Mouse (Mus musculus) c-Kit-positive CD71-negative TER-119-negative erythroid progenitor cells, embryonic 14.5 days (primary cell): ENCODE data around the gene Cyp4a14.
"Not testable (repeated sequence)": the region's sequence is repeated elsewhere in the genome, so short reads cannot be mapped to it uniquely, and the experiment has no call there.

Source experiments
- DNase-seq: peaks from one replicate; pipeline ENCODE4 v3.0.0-alpha.2; 2013; ENCODE audit warnings: low read depth

Gene Cyp4a14

GRCm38 (mm10) chr4:115496001-115496400 lies at the start of gene Cyp4a14:
Cyp4a14 (minus strand) TSS chr4:115496142.
- no peak for DNase-seq

- no peak for DNase-seq
Measured at GRCm38 (mm10) chr4:115545101-115545500, 49.2 kb upstream of the Cyp4a14 start.

GRCm38 (mm10) chr4:115521766-115522165 lies 25.8 kb upstream of the Cyp4a14 start:
- DNase-seq: no peak

- DNase-seq: no peak
Measured at GRCm38 (mm10) chr4:115519444-115519843, 23.5 kb upstream of the Cyp4a14 start.

DNA sequence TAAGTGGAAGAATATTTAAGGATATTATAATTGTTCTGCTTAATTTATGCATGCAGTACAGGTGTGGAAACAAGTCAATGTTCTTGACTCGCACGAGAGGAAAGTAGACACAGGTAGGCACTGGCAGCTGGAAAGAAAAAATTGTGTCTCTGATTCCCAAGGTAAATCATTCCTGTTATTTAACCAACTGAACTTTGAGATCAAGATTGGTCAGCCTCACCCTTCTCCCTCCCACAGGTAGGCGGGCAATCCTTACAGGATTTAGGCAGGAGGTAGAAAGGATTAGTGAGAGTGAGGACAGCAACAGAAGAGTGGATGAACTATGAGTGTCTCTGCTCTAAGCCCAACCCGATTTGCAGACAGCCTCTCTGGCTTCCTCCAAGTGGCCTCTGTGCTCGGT lies 22.1 kb upstream of the Cyp4a14 start, which contains the start of gene Cyp4a10:
TSS of gene Cyp4a10 (plus strand) at position 265 of the 400 bp plus-strand sequence.
- DNase-seq: not testable (repeated sequence)

DNA sequence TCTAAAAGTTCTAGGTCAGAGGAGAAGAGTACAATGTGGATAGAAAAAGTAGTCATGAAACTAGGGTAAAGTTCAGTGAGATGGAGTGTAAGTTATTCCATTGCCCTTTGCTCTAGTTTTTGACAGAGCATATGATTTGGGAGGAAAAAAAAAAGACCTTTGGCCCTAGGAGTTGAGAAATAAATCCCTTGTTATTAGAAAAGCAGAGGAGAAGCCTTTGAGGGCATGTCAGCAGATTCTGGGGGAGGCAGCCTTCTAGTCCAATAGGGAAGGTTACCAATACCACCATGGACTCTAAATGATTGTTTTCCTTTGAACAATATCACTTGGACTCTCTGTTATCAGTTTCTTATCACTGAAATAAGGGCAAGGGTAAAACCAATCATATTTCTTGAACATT lies 18.0 kb upstream of the Cyp4a14 start:
- not testable (repeated sequence) for DNase-seq

- DNase-seq: no peak
Measured at GRCm38 (mm10) chr4:115497466-115497865, 1.5 kb upstream of the Cyp4a14 start.

DNA sequence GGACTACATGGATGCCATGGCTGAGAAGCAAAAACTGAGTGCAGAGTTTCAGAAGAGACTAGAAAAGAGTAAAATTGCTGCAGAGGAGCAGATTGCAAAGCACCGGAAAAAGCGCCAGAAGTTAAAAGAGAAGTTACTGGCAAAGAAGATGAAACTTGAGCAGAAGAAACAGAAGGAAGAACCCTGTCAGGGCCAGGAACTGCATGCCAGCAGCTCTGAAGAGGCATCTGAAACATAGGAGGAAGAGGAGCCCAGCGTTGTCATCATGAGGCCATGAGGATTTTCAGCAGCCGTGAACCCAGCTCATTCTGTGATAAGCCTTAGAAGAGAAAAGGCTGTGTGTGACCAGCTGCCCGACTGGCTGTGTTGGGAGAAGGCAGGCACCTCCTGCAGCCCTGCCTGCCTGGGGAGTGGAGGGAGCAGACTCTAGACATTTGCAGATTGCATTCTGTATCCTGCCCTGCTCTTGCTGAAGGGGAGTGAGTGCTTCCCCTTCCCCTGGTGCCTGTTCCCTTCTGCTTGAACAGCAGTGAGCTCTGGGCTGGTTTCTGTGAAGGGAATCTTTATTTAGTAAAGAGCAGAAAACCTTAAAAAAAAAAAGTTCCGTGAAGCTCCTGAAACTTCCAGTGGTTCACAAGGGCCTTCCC lies 14.8 kb downstream of the Cyp4a14 start:
- DNase-seq: no peak

GRCm38 (mm10) chr4:115476051-115476450 lies 19.9 kb downstream of the Cyp4a14 start:
- DNase-seq: not testable (repeated sequence)

DNA sequence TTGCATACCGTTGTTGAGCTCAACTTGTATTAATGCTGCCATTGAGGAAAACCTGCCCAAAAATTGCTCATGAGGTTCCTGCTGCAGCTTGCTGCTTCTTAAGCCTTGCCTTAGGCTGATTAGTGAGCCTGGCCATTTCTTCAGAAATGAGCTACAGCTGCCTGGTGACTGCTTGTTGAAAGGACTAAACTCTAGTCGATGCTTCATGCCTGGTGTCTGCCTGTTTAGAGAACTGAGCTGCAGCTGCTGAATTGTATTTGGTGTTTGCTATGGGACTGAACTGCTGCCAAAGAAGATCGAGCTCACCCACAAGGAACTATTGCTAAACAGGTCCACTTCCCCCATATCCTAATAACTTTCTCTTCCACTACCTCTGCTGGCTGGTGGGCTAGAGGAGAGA lies 22.4 kb downstream of the Cyp4a14 start:
- DNase-seq: not testable (repeated sequence)

DNA sequence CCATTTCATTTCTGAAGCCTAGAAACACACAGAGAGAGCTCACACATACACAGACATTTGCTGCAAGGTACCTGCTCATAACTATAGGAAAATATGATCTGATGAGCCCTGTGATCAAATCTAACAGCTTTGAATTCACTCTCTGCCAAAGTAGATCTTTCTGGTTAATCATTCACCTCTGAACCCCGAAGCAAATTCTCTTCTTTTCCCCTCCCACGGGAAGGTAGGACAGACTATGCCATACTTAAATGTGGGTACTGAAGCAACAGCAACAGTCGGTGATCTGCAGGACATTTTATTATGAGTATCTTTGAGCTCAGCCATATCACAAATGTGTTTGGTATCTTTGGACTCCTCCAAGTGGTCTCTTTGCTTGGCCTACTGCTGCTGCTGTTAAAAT lies 43.6 kb downstream of the Cyp4a14 start, which contains the start of gene Cyp4a30b:
TSS of gene Cyp4a30b (plus strand) at position 301 of the 400 bp plus-strand sequence.
- DNase-seq: no peak

DNA sequence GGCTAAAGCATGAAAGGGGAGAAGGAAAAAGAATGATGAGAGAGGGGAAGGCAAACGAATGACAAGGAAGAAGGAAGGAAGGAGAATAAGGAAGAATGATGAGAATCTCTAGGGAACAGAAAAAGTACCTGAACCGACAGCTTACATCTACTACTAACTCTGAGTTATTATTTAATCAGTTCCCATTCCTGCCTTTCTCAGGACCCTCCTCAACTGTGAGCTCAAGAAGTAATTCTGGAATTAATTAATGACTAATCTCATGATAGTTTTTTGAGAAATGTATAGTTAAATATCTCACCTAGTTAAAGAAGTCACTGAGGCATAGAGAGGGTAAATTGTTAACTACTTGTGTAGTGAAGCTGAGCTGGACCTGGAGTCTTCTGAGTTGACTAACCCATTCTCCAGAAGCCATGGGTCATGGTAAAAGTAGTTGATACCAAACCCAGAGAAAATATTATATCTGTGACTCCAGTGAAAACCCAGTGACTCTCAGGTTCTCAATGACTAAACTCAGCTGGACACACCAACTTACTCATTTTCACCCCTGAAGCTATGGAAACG lies 45.3 kb downstream of the Cyp4a14 start:
- DNase-seq: no peak
